Mouse (Mus musculus) layer of hippocampus, postnatal 14 days (tissue): ENCODE measurements around the gene Lactbl1. TPM values are rescaled to one million over a fixed set of nuclear protein-coding genes. Genes with fewer than 3 reads are reported as not detected.

Experiments used
- DNase-seq, 2 experiments: peaks; one replicate each; pipeline ENCODE4 v3.0.0; 2021 to 2022; ENCODE audit warnings: low spot score in 2 of 2, mixed read lengths in 1 of 2
- long read RNA-seq, 2 experiments: library from polyadenylated mRNA; stranded (forward); transcript quantifications; one replicate each; pipeline ENCODE4 v2.0.0; 2021
- total RNA-seq, 2 experiments: library from RNA; stranded (reverse); gene quantifications; 2 replicates each; pipeline ENCODE4 v1.2.3; 2021

Lactbl1 gene
- total RNA-seq, result under 1 TPM; 0.18 to 0.24 TPM
- long read RNA-seq, experiment 1, result 0 reads
- long read RNA-seq, experiment 2, result 0 reads

DNA sequence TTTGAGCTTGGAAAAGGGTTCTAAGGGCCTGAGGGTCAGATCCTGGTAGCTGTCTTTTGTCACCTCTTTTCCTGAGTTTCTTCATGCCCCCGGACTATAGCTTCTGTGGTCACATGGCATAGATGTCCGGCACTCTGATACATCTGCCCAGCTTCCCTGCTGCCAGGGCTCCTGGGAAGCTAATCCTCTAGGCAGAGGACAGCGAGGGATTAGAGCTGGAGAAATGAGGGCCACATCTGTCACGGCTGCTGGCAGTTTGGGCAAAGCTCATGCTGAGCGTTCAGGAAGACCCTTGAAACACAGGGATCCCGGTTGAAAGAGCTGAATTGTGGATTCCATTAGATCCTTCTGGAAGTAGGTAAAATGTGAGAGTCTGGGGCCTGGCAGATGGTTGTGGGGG is at the start of gene Lactbl1:
Gene Lactbl1 (plus strand): TSS at position 234 of the 400 bp plus-strand sequence.
- DNase-seq, result no peak

DNA sequence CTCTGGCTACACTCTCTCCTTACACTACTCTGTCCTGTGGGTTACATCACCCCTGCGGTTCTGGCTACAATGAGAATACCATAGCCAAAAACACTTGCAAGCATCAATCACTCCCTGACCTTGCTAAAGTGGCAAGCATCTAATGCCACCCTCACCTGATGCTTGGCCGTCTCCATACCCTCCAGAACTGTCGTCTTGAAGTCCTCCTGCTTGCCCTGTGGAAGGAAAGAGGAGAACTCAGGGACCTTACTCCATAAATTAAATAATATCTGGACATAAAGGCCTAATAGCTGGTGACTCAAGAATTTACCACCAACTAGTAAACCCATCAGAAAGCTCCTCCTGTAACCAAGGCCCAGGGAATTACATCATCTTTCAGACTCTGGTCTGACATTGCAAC is 40.5 kb upstream of the Lactbl1 start:
- no peak for DNase-seq

DNA sequence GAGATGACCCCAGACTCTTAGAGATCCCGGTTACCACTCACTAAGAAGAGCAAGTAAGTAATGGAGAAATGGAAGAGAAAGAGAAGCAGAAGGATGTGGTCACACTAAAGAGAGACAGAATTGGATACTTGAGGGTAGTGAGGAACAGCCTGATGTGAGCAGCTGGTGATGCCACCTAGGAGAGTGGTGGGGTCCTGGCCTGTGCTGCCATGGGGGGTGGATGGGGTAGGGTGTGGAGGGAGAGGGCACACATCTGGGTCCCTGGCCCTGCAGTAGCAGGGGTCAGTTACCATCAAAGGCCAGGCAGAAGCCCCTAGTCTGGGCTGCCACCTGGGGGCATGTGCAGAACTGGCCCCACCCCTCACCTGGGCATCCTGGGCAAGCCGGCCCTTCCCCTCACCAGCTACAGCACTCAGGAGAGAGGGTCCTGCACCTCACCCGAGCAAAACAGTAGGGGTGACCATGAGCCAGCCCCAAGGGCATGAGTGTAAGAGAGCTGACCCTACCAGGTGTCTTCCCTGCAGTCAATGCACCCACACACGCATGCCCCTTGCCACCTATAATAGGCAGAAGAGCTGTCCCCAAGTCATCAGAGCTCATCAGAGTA is 35.1 kb upstream of the Lactbl1 start:
- no peak for DNase-seq

DNA sequence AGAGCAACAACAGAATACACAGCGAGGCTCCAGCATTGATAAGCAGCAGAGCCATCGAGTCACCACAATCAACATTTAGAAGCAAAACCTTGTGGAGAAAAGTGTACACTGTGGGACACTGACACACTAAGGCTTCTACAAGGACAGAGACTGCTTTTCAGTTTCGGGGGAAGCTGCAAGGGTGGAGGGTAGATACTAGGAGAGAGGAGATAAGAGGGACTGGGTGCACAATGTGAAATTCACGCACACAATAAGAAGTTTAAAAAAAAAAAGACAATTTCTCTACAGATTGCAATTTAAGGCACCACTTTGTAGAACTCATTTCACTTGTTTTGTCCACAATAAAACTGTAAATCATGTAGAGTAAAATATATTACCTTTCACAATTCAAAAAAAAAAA is 34.4 kb upstream of the Lactbl1 start:
- no peak for DNase-seq

DNA sequence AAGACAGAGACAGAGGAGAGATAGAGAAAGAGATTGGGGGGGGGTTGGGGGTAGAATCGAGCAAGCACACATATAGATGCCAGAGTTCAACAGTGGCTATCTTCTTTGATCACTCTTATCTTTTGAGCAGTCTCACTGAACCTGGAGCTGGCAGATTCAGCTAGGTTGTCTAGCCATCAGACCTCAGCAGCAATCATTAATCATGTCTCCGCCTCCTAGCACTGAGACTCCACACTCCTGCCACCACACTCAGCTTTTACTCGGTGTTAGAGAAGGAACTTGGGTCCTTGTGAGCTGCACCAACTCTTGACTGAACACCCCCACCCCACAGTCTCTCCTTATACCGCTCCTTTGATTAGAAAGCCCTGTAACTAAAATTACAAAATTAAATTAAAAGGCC is 30.3 kb upstream of the Lactbl1 start:
- no peak for DNase-seq

DNA sequence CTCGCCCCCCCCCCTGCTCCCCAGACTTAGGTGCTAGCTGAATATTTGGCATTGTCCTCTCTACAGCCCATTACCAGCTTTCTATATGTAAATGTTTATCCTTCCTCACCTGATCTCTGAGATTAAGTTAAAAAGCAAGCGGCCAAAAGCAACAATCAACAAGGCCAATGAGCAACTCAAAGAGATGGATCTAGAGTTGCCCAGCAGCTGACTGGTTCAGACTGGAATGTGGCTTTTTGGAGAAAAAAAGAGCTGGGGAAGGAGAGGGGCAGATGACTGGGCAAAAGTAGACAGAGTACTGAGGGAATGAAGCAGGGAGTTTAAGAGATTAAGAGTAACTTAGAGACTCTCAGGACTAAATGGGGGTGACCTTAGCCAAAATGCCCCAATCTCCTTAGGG is 28.4 kb upstream of the Lactbl1 start:
- DNase-seq, result no peak

DNA sequence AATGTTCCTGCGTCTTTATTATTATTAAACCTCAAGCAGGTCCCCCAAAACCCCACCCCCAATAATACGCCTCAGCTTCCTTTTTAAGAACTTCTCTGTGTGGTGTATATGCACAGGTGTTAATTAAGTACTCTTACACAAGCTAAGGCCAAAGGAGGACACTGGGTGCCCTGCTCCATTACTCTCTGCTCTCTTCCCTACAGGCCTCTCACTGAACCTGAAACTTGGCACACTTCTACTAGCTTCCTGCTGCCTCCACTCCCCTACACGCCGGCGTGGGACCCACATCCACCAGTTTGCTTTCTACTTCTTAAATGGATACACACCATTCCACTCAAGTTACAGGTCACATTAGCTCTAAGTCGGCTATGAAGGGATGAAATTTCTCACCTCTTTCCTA is 27.2 kb upstream of the Lactbl1 start:
- no peak for DNase-seq

DNA sequence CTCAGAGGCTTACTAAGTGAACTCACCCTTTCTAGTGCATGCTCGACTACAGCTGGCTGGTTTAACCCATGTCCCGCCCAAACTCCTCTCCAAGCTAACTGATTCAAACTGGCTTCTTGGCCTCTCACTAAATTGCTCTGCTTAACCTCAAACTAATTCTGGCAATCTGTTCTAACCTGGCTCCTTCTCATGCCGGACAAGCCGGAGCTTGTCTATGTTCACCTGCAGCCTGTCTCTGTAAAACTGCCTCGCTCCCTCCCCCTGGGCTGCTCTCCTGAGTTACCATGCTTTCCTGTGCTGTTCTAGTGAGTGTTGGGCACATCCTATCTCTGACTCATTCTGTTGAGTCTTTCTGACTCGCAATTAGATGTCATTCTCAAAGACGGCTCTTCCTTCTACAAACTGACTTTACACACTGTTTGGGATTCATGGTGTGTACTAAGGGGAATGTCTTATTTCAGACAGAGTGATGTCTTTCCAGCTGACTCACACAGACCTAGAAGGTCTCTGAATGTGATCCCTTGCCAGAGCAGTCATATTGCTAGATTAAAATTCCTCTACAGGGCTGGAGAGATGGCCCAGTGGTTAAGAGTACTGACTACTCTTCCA is 24.0 kb upstream of the Lactbl1 start:
- DNase-seq, result no peak

DNA sequence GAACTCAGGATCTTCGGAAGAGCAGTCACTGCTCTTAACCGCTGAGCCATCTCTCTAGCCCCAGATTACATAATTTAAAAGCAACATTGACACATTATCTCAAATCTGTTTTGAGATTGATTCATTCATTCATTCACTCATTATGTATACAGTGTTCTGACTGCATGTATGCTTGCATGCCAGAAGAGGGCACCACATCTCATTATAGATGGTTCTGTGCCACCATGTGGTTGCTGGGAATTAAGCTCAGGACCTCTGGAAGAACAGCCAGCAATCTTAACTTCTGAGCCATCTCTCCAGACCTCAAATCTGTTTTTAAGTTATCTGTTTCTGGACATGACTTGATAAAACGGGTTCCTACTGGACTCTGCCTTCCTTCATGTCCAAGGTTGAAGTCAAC is 22.6 kb upstream of the Lactbl1 start:
- DNase-seq, result no peak

DNA sequence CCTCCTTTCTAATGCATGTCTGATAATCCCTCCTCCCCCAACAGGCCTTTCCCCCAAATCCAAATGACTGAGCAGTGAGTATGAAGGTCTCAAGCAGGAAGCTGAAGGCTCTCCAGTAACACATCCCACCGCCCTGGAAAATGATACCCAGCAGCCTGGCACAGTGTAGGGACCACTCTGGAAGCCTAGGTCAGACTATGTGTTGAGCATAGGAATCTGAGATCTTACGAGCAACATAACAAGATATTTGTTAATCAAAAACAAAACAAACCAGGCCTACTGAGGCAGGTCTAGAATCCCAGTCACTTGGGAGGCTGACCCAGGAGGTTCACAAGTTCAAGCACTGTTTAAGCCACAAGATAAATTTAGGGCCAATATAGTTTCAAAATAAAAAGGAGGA is 21.9 kb upstream of the Lactbl1 start:
- no peak for DNase-seq

DNA sequence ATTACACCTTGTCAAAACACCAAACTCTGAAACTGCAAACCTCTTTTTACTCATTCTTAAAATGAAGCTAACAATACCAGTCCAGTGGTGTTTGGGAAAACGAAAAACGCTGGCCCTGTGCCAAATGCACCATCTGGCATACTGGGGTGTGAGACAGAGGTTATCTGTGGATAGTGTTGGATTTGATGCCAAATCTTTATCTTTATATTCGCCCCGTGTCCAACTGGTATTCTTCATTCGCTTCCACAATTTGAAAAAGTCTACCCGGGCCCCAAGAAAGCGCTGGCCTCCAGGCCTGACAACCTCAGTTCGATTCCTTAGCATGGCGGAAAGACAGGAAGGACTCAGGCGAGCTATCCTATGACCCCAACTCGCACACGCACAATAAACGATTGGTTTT is 20.9 kb upstream of the Lactbl1 start:
- peak; percentile 56 to 68 for DNase-seq

DNA sequence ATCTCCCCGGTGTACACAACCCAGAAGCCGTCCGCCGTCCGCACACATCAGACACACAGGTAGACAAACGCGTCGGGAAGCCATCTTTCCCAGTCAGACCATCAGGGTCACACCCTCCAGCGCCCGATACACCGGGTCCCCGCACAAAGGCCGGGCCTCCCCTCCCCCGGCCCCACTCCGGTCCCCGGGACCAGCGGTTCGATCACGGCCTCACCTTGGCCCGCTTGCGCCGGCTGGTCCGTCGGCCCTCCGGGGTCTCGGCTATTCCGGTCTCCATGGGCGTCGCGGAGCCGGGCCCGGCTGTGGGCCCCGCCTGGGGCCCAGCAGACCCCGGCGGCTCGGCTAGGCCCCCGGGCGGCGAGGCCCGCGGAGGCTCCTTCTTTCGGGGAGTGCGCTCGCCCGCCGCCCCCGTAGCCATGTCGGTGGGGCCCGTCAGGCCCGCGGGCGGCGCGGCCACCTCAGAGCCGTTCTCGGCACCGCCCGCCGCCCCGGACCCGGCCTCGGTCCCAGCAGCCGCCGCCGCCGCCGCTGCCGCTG is 20.3 kb upstream of the Lactbl1 start:
- peak in 1 of 2 experiments; percentile 28 for DNase-seq

DNA sequence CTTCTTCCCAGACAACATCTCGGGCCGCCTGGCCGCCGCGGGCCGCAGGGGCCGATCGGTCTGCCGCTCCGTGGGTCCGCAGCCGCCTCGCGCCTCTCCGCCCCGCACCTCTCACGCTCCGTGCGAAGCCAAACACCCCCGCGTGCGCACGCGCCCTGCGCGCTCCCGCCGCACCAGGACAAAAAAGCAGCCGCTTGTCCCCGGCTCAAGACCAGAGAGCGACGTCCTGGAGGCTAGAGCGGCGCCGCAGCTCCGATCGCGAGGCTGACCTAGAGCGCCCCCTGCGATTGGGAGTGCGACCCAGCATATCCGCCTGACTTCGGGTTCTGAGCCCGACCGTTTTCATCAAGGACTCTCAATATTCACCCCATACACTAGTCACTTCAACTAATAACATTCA is 19.9 kb upstream of the Lactbl1 start, which contains the start of gene Kdm1a:
Gene Kdm1a (minus strand): TSS at position 156 of the 400 bp plus-strand sequence.
- DNase-seq, result peak; percentile 95 to 97

DNA sequence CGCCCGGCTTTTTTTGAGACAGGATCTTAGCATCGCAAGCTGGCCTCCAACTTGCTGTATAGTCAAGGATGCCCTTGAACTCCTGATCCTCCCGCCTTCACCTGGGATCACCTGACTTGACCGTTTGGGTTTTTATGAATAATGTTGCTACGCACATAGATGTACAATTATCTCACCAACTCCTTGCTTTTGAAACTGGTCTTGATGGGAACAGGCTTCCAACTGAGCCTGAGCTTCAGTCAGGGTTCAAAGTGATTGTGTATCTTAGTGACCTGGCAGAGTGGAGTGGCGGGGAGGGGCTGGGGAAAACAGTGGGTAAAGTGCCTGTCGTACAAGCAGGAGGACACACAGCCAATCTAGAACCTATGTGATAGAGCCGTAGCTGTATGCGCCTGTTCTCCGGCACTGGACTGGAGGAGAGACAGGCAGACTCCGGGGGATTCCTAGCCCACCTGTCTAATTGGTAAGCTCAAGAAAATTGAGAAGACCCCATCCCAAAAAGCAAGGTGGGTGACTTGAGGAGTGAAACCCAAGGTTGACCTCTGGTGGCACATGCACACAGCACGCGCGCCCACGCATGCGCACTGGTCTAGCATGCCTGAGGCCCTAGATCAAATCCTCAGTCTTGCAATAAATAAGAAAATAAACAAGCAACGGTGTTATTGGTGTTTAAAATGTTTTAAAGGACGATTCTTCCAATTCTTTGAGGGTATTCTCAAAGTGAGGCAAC is 16.5 kb upstream of the Lactbl1 start:
- DNase-seq, result no peak

DNA sequence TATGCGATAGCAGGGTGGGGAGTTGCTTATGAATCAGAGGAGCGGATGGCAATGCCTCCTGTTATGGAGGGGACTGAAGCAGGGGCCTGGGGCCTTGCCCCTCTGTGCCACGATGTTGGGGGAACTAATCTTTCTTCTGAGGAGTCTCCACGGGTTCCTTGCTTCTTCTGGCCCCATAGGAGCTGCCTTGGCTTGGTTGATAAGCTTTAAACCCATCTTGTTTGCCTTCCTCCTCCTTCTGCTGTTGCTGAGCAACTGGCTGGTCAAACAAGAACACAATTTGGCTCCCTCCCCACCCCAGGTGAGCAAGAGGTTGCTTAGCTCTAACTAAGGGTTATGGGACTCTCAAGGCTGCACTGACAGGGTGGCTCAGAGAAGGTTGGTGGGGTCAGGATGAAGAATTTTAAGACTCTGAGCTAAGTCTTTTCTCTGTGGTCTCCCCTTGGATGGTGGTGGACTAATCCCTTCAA is 12.0 kb upstream of the Lactbl1 start, which contains the start of gene Tex46:
Gene Tex46 (plus strand): TSS at position 51 of the 470 bp plus-strand sequence.
- no peak for DNase-seq

DNA sequence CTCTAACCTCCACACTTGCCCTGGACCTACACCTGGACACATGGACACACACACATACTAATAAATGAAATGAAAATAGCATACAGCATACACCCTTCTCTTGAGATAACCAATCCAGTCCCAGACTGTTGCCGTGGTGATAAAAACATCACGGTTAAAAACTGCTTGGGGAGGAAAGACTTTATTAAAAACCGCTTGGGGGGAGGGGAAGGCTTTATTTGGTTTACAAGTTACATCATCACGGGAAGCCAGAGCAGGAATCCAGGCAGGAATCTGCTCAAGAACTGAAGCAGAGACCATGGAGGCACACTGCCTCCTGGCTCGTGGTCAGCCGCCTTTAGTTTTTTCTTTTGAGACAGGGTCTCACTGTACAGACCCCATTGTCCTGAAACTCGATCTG is 8.8 kb upstream of the Lactbl1 start:
- DNase-seq, result no peak

DNA sequence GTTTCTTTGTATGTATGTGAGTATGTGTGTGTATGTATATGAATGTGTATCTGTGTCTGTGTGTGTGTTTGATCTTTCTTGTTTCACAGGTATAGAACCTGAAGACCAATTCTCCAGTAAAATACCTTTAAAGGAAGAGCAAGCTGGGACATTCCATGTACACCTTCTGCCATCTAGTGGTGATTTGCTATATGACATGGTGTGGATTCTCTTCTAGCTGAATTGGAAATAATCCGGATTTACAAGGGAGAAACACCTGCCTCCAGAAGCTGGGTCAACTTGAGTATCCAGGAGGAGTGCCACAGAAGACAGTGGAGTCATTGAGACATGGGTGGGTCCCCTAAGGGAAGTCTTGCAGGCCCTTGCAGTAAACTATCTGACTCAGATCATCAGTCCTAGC is 1.1 kb upstream of the Lactbl1 start:
- DNase-seq, result peak in 1 of 2 experiments; percentile 68

DNA sequence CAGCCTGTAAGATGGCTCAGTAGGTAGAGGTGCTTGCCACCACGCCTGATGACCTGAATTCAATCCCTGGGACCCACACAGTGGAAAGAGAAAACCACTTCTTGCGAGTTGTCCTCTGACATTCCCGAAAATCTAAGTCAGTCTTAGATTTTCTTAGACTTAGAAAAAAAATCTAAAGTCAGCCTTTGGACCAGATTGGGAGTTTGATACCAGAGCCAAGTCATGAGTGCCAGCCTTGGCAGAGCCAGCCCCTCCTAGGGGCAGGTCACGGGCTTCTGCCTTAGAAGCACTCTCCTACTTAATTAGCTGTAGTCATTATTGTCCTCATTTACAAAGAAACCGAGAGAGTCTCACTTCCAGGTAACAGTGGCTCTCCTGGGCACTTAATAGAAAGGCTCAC is 465 bp upstream of the Lactbl1 start:
- no peak for DNase-seq

DNA sequence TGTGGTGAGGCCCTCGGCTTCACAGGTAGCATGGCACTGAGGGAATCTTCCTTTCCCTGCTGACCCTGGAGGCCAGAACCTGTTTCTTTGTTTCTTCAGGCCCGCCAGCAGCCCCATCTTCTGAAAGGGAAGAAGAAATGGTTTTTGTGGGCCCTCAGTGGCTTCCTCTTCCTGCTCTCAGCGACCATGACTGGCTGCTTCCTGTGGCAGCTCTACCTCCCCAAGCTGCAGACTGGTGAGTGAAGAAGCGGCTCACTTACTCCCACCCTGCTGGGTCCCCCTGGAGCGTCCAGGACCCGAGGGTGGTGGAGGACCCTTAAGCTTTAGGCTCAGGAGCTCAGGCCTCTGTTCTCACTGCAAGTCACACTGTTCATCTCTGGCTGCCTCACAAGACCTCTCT is 4.2 kb downstream of the Lactbl1 start:
- no peak for DNase-seq

DNA sequence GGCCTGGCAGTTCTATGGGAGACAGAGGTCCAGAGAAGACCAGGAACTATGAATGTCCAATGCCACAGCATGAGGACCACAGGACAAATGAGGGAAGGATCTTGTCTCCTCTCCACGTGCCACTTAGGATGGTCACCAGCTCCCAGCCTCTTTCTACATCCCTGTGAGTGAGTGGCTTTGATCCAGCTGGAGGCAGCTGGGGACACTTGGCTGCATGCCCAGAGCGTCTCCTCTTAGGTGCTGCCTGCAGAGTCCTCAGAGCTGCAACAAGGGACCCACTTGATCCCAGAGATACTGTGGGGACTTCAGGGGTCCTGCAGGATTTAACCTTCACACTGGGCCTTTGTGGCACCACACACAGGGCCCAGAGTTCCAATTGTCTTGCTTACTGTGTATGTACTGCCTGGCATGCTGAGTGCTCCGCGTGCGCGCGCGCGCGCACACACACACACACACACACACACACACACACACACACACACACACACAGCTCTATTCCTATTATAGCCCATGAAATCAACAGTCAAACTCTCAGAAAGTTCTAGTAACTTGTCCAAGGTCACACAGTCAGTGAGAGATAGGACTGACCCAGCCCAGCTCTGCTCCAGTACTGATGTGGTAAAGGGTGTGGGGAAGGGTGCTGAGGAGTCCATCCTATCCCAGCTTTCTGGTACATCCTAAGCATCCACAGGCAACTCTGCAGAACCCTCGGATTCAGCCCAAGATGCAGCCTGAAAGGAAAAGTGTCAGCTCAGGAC is 9.0 kb downstream of the Lactbl1 start:
- peak; percentile 54 to 60 for DNase-seq

DNA sequence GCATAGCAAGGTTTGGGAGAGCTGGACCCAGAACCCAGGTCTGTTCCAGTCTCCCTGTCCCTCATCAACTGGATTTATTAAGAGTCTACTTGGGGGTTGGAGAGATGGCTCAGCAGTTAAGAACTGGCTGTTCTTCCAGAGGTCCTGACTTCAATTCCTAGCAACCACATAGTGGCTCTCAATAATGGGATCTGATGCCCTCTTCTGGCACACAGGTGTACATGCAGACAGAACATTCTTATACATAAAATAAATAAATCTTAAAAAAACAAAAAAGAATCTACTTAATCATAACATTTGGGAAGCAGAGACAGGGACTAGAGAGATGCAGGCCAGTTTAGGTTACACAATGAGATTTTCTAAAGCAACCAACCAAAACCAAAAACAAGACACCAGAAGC is 13.6 kb downstream of the Lactbl1 start:
- no peak for DNase-seq
